Mouse (Mus musculus) heart, adult 11 months (tissue): ENCODE measurements at regions not wholly inside any gene's neighbourhood (a gene's known extent, or its start where the extent isn't known, plus 50 kb on each side); places are given as distances from the start of the nearest gene placed in this dataset.

Source experiments
- DNase-seq: peaks from one replicate; pipeline ENCODE4 v3.0.0; 2022

- DNase-seq = peak; percentile 63
Measured at GRCm38 (mm10) chr9:12157157-12157556, 1088.5 kb downstream of the Jrkl start.

- no peak for DNase-seq
Measured at GRCm38 (mm10) chr9:12113374-12113773, 1132.3 kb downstream of the Jrkl start.
